Mouse (Mus musculus): Measurements from ENCODE around the gene Nxpe4. TPM values are rescaled to one million over a fixed set of nuclear protein-coding genes. Genes with fewer than 3 reads are reported as not detected.

The Nxpe4 gene
- polyA plus RNA-seq, 1 experiment from 2014 or later = 4.4 TPM

DNA sequence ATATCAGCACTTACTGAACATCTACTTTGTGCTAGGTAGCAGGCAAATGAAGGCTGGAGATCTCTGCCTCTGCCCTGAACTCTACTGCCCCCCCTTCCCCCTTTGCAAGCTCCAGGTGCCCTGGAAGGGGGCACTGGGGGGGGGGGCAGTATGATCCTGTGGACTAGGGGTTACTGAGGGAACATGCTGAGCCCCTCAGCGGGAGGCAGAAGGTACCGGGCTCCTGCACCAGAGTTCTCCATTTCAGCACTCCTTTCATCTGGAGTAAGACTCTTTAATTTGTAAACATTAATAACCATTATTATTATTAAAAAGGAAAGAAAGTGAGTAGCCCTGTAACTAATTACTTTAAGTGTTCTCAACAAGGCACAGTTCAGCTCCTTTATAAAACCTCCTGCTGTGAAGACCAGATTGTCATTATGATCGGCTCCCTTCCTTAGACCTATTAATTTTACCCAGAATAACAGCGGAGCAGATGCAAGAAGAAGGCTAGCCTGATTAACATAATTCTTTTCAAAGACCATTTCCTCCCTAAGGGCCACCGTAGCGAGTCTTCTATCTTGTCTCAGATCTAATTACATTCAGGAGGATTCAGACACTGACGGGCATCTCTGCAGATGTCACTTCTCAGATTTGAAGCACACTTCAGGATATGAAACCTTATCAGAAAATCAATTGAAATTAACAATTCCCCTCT is 21.0 kb downstream of the Nxpe4 start:
- H3K27me3 ChIP-seq (replicated peaks; ENCODE audit: control insufficient read depth, insufficient read depth, low read length) = no peaks in the 10 kb centered on the region
- no peaks in the 10 kb centered on the region for H3K4me1 ChIP-seq (ENCODE audit: control insufficient read depth, insufficient read depth, low read length)
- 70% methylated on average over 7 of the region's 7 CpGs for WGBS
- H3K9ac ChIP-seq (ENCODE audit: low read depth, low read length) = no peak overlapping the region
- H3K4me2 ChIP-seq (ENCODE audit: low read depth, low read length) = no peak overlapping the region
- H3K4me3 ChIP-seq (ENCODE audit: low read length) = no peak overlapping the region
- no peak for ATAC-seq
- no peaks in the 10 kb centered on the region for H3K9me3 ChIP-seq (ENCODE audit: control insufficient read depth, low read length)
- H3K27ac ChIP-seq (ENCODE audit: low read length) = no peak overlapping the region
- no peaks in the 10 kb centered on the region for H3K36me3 ChIP-seq (ENCODE audit: control insufficient read depth, insufficient read depth, low read length)

DNA sequence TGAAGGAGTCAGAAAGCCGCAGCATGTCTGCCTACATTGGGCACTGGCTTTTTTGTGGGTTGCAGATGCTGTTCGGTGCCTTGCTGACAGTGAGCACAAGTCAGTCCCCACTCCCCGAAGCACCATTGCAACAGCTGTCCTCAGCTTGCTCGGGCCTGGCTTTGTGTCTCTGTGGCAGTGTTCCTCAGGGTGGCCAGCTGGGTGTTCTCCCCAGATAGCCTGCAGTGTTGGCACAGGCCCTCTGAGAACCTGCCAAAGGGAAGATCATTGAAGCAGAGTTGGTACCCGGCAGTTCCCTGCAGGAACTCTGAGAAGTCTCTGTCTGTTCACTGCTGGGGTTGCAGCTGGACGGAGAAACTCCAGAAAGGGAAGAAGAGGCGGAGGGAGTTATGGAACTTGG is 22.5 kb downstream of the Nxpe4 start:
- Histone ChIP-seq H3K27me3 (replicated peaks; ENCODE audit: control insufficient read depth, insufficient read depth, low read length) (no peaks in the 10 kb centered on the region), H3K4me3 (ENCODE audit: low read length) (no peak overlapping the region), H3K27ac (ENCODE audit: low read length) (no peak overlapping the region), H3K9ac (ENCODE audit: low read depth, low read length) (no peak overlapping the region), H3K4me2 (ENCODE audit: low read depth, low read length) (no peak overlapping the region), H3K36me3 (ENCODE audit: control insufficient read depth, insufficient read depth, low read length) (no peaks in the 10 kb centered on the region), H3K4me1 (ENCODE audit: control insufficient read depth, insufficient read depth, low read length) (no peaks in the 10 kb centered on the region), H3K9me3 (ENCODE audit: control insufficient read depth, low read length) (no peaks in the 10 kb centered on the region)
- ATAC-seq = no peak
- 64% methylated on average over 7 of the region's 7 CpGs for WGBS

DNA sequence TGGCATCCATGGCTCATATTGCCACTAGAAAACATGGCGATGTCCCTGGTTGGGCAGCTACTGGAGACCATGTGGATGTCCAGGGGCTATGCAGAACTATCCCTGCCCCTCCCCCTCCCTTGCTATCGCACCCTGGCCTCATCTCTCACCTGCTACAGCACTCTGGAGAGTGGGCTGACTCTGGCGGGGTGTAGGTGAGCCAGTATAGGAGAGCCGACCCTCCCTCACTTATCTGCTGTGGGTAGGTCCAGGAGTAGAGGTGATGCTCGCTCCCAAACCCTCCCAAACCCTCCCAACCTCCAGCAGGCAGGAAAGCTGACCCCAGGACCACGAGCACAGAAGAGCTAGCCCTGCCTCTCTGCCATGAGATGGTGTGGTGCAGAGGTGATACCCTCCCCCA is 27.0 kb downstream of the Nxpe4 start:
- no peak overlapping the region for H3K27ac ChIP-seq (ENCODE audit: low read length)
- H3K4me1 ChIP-seq (ENCODE audit: control insufficient read depth, insufficient read depth, low read length) = no peaks in the 10 kb centered on the region
- no peak overlapping the region for H3K9ac ChIP-seq (ENCODE audit: low read depth, low read length)
- 82% methylated on average over 6 of the region's 6 CpGs for WGBS
- no peaks in the 10 kb centered on the region for H3K27me3 ChIP-seq (replicated peaks; ENCODE audit: control insufficient read depth, insufficient read depth, low read length)
- H3K4me2 ChIP-seq (ENCODE audit: low read depth, low read length) = no peak overlapping the region
- no peaks in the 10 kb centered on the region for H3K9me3 ChIP-seq (ENCODE audit: control insufficient read depth, low read length)
- no peak overlapping the region for H3K4me3 ChIP-seq (ENCODE audit: low read length)
- H3K36me3 ChIP-seq (ENCODE audit: control insufficient read depth, insufficient read depth, low read length) = no peaks in the 10 kb centered on the region
- ATAC-seq = no peak

DNA sequence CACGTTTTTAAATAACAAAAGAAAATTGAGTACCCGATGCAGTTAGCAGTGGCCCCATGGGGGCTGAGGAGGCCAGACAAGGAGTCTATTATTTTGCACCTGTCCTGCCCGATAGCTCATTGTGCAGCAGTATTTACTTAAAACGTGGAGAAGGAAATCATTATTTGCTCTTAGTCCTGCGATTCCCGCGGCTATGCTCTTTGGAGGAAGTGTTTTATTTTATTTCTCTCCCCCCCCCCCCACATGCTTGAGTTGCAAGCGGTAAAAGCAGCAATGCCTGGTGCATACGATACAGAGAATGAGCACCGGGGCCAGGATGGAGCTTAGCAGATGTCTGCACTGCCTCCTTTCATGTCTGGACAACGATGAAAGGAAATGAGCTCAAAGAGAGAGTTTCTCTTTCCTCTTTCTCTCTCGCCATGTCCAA is 35.6 kb downstream of the Nxpe4 start:
- Histone ChIP-seq H3K36me3 (ENCODE audit: control insufficient read depth, insufficient read depth, low read length) (no peaks in the 10 kb centered on the region), H3K27ac (ENCODE audit: low read length) (no peak overlapping the region), H3K4me1 (ENCODE audit: control insufficient read depth, insufficient read depth, low read length) (no peaks in the 10 kb centered on the region), H3K27me3 (replicated peaks; ENCODE audit: control insufficient read depth, insufficient read depth, low read length) (no peaks in the 10 kb centered on the region), H3K4me2 (ENCODE audit: low read depth, low read length) (no peak overlapping the region), H3K9me3 (ENCODE audit: control insufficient read depth, low read length) (no peaks in the 10 kb centered on the region), H3K9ac (ENCODE audit: low read depth, low read length) (no peak overlapping the region), H3K4me3 (ENCODE audit: low read length) (no peak overlapping the region)
- 38% methylated on average over 12 of the region's 12 CpGs for WGBS
- ATAC-seq = no peak

DNA sequence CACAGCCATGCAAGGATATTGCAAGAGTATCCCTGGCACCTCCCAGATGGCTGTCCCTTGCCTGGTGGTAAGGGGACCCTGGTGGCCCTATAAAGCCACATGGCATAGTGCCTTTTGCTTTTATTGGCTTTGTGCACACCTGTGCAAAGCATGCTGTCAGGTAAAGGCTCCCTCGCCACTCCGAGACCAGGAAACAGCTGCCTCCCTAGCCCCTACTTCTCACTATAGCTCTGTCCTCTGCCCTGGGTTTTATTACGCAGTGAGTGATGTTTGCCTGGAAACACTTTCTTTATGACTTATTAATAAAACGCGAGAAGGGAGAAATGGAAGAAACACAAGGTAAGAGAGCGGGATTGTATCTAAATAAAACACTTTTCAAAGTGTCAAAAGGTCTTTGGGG is 49.1 kb downstream of the Nxpe4 start:
- Histone ChIP-seq H3K9me3 (ENCODE audit: control insufficient read depth, low read length) (no peaks in the 10 kb centered on the region), H3K4me2 (ENCODE audit: low read depth, low read length) (no peak overlapping the region), H3K27ac (ENCODE audit: low read length) (no peak overlapping the region), H3K4me3 (ENCODE audit: low read length) (no peak overlapping the region), H3K36me3 (ENCODE audit: control insufficient read depth, insufficient read depth, low read length) (no peaks in the 10 kb centered on the region), H3K4me1 (ENCODE audit: control insufficient read depth, insufficient read depth, low read length) (no peaks in the 10 kb centered on the region), H3K9ac (ENCODE audit: low read depth, low read length) (no peak overlapping the region), H3K27me3 (replicated peaks; ENCODE audit: control insufficient read depth, insufficient read depth, low read length) (no peaks in the 10 kb centered on the region)
- 72% methylated on average over 6 of the region's 6 CpGs for WGBS
- ATAC-seq = no peak

DNA sequence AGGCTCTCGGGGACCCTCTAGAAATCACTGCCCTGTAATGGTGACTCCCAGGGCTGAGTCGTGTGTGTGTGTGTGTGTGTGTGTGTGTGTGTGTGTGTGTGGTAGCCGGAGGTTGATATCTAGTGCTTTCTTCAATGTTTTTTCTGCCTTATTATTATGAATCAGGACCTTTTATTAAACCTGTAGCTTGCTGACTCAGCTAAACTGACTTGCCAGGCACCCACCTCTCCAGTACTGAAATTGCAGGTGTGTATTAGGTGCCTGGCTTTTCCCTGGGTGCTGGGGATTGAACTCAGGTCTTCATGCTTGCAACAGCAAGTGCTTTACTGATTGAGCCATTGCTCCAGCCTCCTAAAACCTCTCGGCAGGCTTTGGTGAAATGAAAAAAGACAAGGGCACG is 50.1 kb downstream of the Nxpe4 start:
- Histone ChIP-seq H3K9ac (ENCODE audit: low read depth, low read length) (no peak overlapping the region), H3K27me3 (replicated peaks; ENCODE audit: control insufficient read depth, insufficient read depth, low read length) (no peaks in the 10 kb centered on the region), H3K36me3 (ENCODE audit: control insufficient read depth, insufficient read depth, low read length) (no peaks in the 10 kb centered on the region), H3K9me3 (ENCODE audit: control insufficient read depth, low read length) (no peaks in the 10 kb centered on the region), H3K4me2 (ENCODE audit: low read depth, low read length) (no peak overlapping the region), H3K4me3 (ENCODE audit: low read length) (no peak overlapping the region), H3K27ac (ENCODE audit: low read length) (no peak overlapping the region), H3K4me1 (ENCODE audit: control insufficient read depth, insufficient read depth, low read length) (no peaks in the 10 kb centered on the region)
- no peak for ATAC-seq
- 87% methylated on average over 5 of the region's 5 CpGs for WGBS

DNA sequence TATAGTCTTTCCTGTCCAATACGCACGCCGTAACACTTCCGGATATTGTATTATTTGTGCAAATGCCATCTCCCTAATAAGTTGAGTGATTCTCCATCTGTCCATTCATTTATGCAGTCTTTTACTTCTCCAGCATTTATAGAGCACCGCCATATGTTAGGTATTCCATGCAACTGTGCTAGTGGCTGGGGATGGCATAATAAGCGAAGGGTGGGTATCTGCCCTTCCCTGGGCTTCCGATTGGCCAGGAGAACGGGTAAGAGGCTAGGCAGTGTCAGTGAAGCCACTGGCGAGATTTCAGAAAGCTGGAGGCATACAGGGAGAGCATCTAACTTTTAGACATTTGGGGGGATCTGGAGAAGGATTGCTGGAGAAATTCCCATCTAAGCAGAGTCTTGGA is 52.9 kb downstream of the Nxpe4 start:
- H3K9me3 ChIP-seq (ENCODE audit: control insufficient read depth, low read length) = no peaks in the 10 kb centered on the region
- H3K36me3 ChIP-seq (ENCODE audit: control insufficient read depth, insufficient read depth, low read length) = no peaks in the 10 kb centered on the region
- H3K4me3 ChIP-seq (ENCODE audit: low read length) = no peak overlapping the region
- H3K9ac ChIP-seq (ENCODE audit: low read depth, low read length) = no peak overlapping the region
- no peak overlapping the region for H3K4me2 ChIP-seq (ENCODE audit: low read depth, low read length)
- no peak overlapping the region for H3K27ac ChIP-seq (ENCODE audit: low read length)
- no peaks in the 10 kb centered on the region for H3K27me3 ChIP-seq (replicated peaks; ENCODE audit: control insufficient read depth, insufficient read depth, low read length)
- no peak for ATAC-seq
- no peaks in the 10 kb centered on the region for H3K4me1 ChIP-seq (ENCODE audit: control insufficient read depth, insufficient read depth, low read length)
- WGBS = 84% methylated on average over 9 of the region's 9 CpGs

GRCm38 (mm10) chr9:48216091-48217001 is 54.5 kb downstream of the Nxpe4 start:
- H3K9me3 ChIP-seq (ENCODE audit: control insufficient read depth, low read length) = no peaks in the 10 kb centered on the region
- H3K4me1 ChIP-seq (ENCODE audit: control insufficient read depth, insufficient read depth, low read length) = no peaks in the 10 kb centered on the region
- no peak overlapping the region for H3K27ac ChIP-seq (ENCODE audit: low read length)
- 85% methylated on average over 13 of the region's 13 CpGs for WGBS
- no peaks in the 10 kb centered on the region for H3K36me3 ChIP-seq (ENCODE audit: control insufficient read depth, insufficient read depth, low read length)
- no peaks in the 10 kb centered on the region for H3K27me3 ChIP-seq (replicated peaks; ENCODE audit: control insufficient read depth, insufficient read depth, low read length)
- ATAC-seq = no peak
- H3K4me3 ChIP-seq (ENCODE audit: low read length) = no peak overlapping the region
- no peak overlapping the region for H3K9ac ChIP-seq (ENCODE audit: low read depth, low read length)
- H3K4me2 ChIP-seq (ENCODE audit: low read depth, low read length) = no peak overlapping the region

DNA sequence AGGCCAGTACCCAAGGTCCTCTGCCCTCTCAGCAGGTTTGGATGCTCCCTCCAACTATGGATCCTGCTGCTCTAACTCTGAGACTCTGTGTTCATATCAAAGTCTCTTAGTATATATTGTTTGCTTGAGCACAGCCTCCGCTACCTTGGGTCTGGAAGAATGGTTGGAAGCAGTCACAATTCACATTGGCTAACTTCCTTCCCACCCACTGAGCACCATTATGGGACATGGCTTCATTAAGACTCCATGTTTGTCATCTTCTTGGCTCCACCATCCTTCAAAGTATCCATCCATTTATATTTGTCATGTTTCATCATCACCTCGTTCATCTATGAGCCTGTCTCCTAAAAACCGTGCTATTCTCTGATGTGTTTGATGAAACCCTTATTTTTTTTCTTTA is 68.9 kb downstream of the Nxpe4 start:
- 89% methylated on average over 3 of the region's 3 CpGs for WGBS
- no peak for ATAC-seq
- Histone ChIP-seq H3K4me2 (ENCODE audit: low read depth, low read length) (no peak overlapping the region), H3K4me1 (ENCODE audit: control insufficient read depth, insufficient read depth, low read length) (no peaks in the 10 kb centered on the region), H3K4me3 (ENCODE audit: low read length) (no peak overlapping the region), H3K36me3 (ENCODE audit: control insufficient read depth, insufficient read depth, low read length) (no peaks in the 10 kb centered on the region), H3K27me3 (replicated peaks; ENCODE audit: control insufficient read depth, insufficient read depth, low read length) (no peaks in the 10 kb centered on the region), H3K9me3 (ENCODE audit: control insufficient read depth, low read length) (no peaks in the 10 kb centered on the region), H3K27ac (ENCODE audit: low read length) (no peak overlapping the region), H3K9ac (ENCODE audit: low read depth, low read length) (no peak overlapping the region)

All from intestine, embryonic 16.5 days (tissue).